Mouse (Mus musculus) hindbrain, postnatal 0 days (tissue): Measurements from ENCODE around the gene Cdh13. TPM values are rescaled to one million over a fixed set of nuclear protein-coding genes. Genes with fewer than 3 reads are reported as not detected.
A peak's percentile ranks its signal among the peaks of the same experiment; 100 is the strongest.
"Not testable (repeated sequence)": the region's sequence is repeated elsewhere in the genome, so short reads cannot be mapped to it uniquely, and the experiment has no call there.

Source experiments
- ATAC-seq: fragments of 200-750 bp; cut with Nextera tagmentation; 2 replicates; pipeline ENCODE4 v1.8.0; 2017; ENCODE audit warnings: mild to moderate bottlenecking, moderate TSS enrichment, moderate library complexity
- DNase-seq: peaks from one replicate; pipeline ENCODE4 v3.0.0-alpha.2; 2015; ENCODE audit warnings: low spot score
- H3K27ac ChIP-seq: fragments of 300-500 bp; sonication (generic); 2 replicates; pipeline ENCODE4 v1.5.1; 2014; ENCODE audit warnings: mild to moderate bottlenecking
- H3K27me3 ChIP-seq: fragments of 300-500 bp; sonication (generic); 2 replicates; pipeline ENCODE4 v1.6.1; 2014; ENCODE audit warnings: low read length, mixed read lengths; ENCODE audit not compliant: insufficient read depth
- H3K36me3 ChIP-seq: fragments of 300-500 bp; sonication (generic); 2 replicates; pipeline ENCODE4 v1.6.1; 2014; ENCODE audit warnings: low read length, mixed read lengths; ENCODE audit not compliant: insufficient read depth
- H3K4me1 ChIP-seq: fragments of 300-500 bp; sonication (generic); 2 replicates; pipeline ENCODE4 v1.6.1; 2014; ENCODE audit warnings: antibody characterized with exemption, low read length, mixed read lengths; ENCODE audit not compliant: insufficient read depth
- H3K4me2 ChIP-seq: fragments of 300-500 bp; sonication (generic); 2 replicates; pipeline ENCODE4 v1.6.1; 2014; ENCODE audit warnings: low read depth, mild to moderate bottlenecking, low read length, moderate library complexity, mixed read lengths
- H3K4me3 ChIP-seq: fragments of 300-500 bp; sonication (generic); 2 replicates; pipeline ENCODE4 v1.5.1; 2014; ENCODE audit warnings: low read length
- H3K9ac ChIP-seq: fragments of 300-500 bp; sonication (generic); replicated peaks from 2 replicates; pipeline ENCODE4 v1.6.1; 2014; ENCODE audit warnings: mild to moderate bottlenecking, low read length, moderate library complexity, mixed read lengths
- H3K9me3 ChIP-seq: fragments of 300-500 bp; sonication (generic); 2 replicates; pipeline ENCODE4 v1.6.1; 2016; ENCODE audit warnings: low read length, mixed read lengths
- CTCF ChIP-seq: IDR thresholded peaks from 2 replicates; pipeline ENCODE4 v1.5.1; 2016; ENCODE audit warnings: antibody characterized with exemption, control low read depth, low read depth
- WGBS: fragments of 180-500 bp; shearing (Covaris S2); extraction: QIAGEN DNeasy Blood & Tissue Kit; methylation state at CpG from one replicate; pipeline ENCODE4 v1.1.7; 2014; 5-methylcytosine and 5-hydroxymethylcytosine counted together
- polyA plus RNA-seq: library from polyadenylated mRNA; unstranded; fragments of >200 nt; fragmentation: Nextera tagmentation; extraction: Ambion mirVana; gene quantifications from 2 replicates; pipeline ENCODE4 v1.2.1, GENCODE M21; 2015
- total RNA-seq: library from RNA; depleted of rRNA; stranded (reverse); fragments of >200 nt; gene quantifications from 2 replicates; pipeline ENCODE4 v1.2.3, GENCODE M21; 2014

The Cdh13 gene
- total and polyA plus RNA-seq, 2 experiments from 2014 or later = 137 to 141 TPM

- no peak for DNase-seq
- Histone ChIP-seq H3K4me3 (no peak overlapping the region), H3K27ac (no peak overlapping the region), H3K9ac (no peak overlapping the region), H3K4me2 (no peak overlapping the region), H3K9me3 (no peaks in the 10 kb centered on the region), H3K36me3 (no peaks in the 10 kb centered on the region), H3K4me1 (no peaks in the 10 kb centered on the region), H3K27me3 (no peaks in the 10 kb centered on the region)
- no peak for TF ChIP-seq CTCF
- 71% methylated on average over 21 of the region's 21 CpGs for WGBS
- ATAC-seq = no peak
Measured at GRCm38 (mm10) chr8:118748041-118748604, 464.6 kb downstream of the Cdh13 start.

GRCm38 (mm10) chr8:118749191-118749590, 465.7 kb downstream of the Cdh13 start:
- Histone ChIP-seq H3K4me1 (no peaks in the 10 kb centered on the region), H3K4me2 (no peak overlapping the region), H3K36me3 (no peaks in the 10 kb centered on the region), H3K4me3 (no peak overlapping the region), H3K27me3 (no peaks in the 10 kb centered on the region), H3K27ac (no peak overlapping the region), H3K9ac (no peak overlapping the region), H3K9me3 (no peaks in the 10 kb centered on the region)
- peak; percentile 42 for DNase-seq
- no peak for ATAC-seq
- TF ChIP-seq CTCF = no peak
- 76% methylated on average over 3 of the region's 3 CpGs for WGBS

- no peak for ATAC-seq
- Histone ChIP-seq H3K4me1 (no peaks in the 10 kb centered on the region), H3K27ac (no peak overlapping the region), H3K9me3 (no peaks in the 10 kb centered on the region), H3K4me2 (no peak overlapping the region), H3K36me3 (no peaks in the 10 kb centered on the region), H3K4me3 (no peak overlapping the region), H3K9ac (no peak overlapping the region), H3K27me3 (no peaks in the 10 kb centered on the region)
- DNase-seq = no peak
- no peak for TF ChIP-seq CTCF
- 91% methylated on average over 11 of the region's 11 CpGs for WGBS
Measured at GRCm38 (mm10) chr8:118749786-118750185, 466.3 kb downstream of the Cdh13 start.

- Histone ChIP-seq H3K4me1 (no peaks in the 10 kb centered on the region), H3K27me3 (no peaks in the 10 kb centered on the region), H3K4me2 (no peak overlapping the region), H3K4me3 (no peak overlapping the region), H3K36me3 (no peaks in the 10 kb centered on the region), H3K9me3 (no peaks in the 10 kb centered on the region), H3K27ac (no peak overlapping the region), H3K9ac (no peak overlapping the region)
- 52% methylated on average over 12 of the region's 12 CpGs for WGBS
- 0 out of 2 replicates have a peak, but pooled peaks have one; percentile 29 for ATAC-seq
- TF ChIP-seq CTCF = no peak
- no peak for DNase-seq
Measured at GRCm38 (mm10) chr8:118753710-118754109, 470.2 kb downstream of the Cdh13 start.

- WGBS = 49% methylated on average over 7 of the region's 7 CpGs
- H3K4me2 ChIP-seq = no peak overlapping the region
- no peaks in the 10 kb centered on the region for H3K9me3 ChIP-seq
- H3K4me1 ChIP-seq = no peaks in the 10 kb centered on the region
- DNase-seq = no peak
- no peak overlapping the region for H3K9ac ChIP-seq
- no peaks in the 10 kb centered on the region for H3K27me3 ChIP-seq
- ATAC-seq = no peak
- no peaks in the 10 kb centered on the region for H3K36me3 ChIP-seq
- H3K27ac ChIP-seq = no peak overlapping the region
- no peak for TF ChIP-seq CTCF
- no peak overlapping the region for H3K4me3 ChIP-seq
Measured at GRCm38 (mm10) chr8:118754119-118754518, 470.6 kb downstream of the Cdh13 start.

GRCm38 (mm10) chr8:118777507-118777906, 494.0 kb downstream of the Cdh13 start:
- H3K36me3 ChIP-seq, H3K27me3 ChIP-seq, DNase-seq, H3K9me3 ChIP-seq, H3K9ac ChIP-seq, H3K27ac ChIP-seq, H3K4me3 ChIP-seq, H3K4me2 ChIP-seq, ATAC-seq, H3K4me1 ChIP-seq: not testable (repeated sequence)
- whole genome bisulfite sequencing = 92% methylated on average over 6 of the region's 6 CpGs

GRCm38 (mm10) chr8:118778374-118778773, 494.8 kb downstream of the Cdh13 start:
- 69% methylated on average over 1 of the region's 1 CpGs for WGBS
- ATAC-seq = no peak
- no peak for TF ChIP-seq CTCF
- Histone ChIP-seq H3K9me3 (no peaks in the 10 kb centered on the region), H3K36me3 (no peaks in the 10 kb centered on the region), H3K4me3 (no peak overlapping the region), H3K4me1 (no peaks in the 10 kb centered on the region), H3K9ac (no peak overlapping the region), H3K27me3 (no peaks in the 10 kb centered on the region), H3K4me2 (no peak overlapping the region), H3K27ac (no peak overlapping the region)
- DNase-seq = no peak
